ENCODE assay signal across 8 mouse cellular contexts in genomic region chr6:91842897-91843627, GRCm38 (mm10). TPM values are rescaled to one million over a fixed set of nuclear protein-coding genes. Genes with fewer than 3 reads are reported as not detected.
A peak's percentile ranks its signal among the peaks of the same experiment; 100 is the strongest.
DNase-seq lines count a peak whose midpoint lies in the region; ATAC-seq lines count a peak whose summit lies in the region.

No protein-coding gene starts in this region.

- no peaks in the 10 kb centered on the region for H3K4me1 ChIP-seq in liver, embryonic 11.5 days (replicated peaks; ENCODE audit: control insufficient read depth, insufficient read depth, low read length)
- H3K4me1 ChIP-seq in embryonic facial prominence, embryonic 15.5 days = peaks cover 11% of the 10 kb centered on the region
- peaks cover 27% of the 10 kb centered on the region for H3K4me1 ChIP-seq in hindbrain, embryonic 16.5 days (ENCODE audit: control insufficient read depth, insufficient read depth, low read depth, low read length)
- H3K4me1 ChIP-seq in neural tube, embryonic 14.5 days (ENCODE audit: control insufficient read depth, insufficient read depth, low read length) = peaks cover 37% of the 10 kb centered on the region

- H3K4me2 ChIP-seq in liver, embryonic 11.5 days = peak overlapping the region; percentile 66
- H3K4me2 ChIP-seq in embryonic facial prominence, embryonic 15.5 days (replicated peaks) = peak overlapping the region; percentile 88
- H3K4me2 ChIP-seq in hindbrain, embryonic 16.5 days (ENCODE audit: low read length) = peak overlapping the region; percentile 82
- peak overlapping the region; percentile 81 for H3K4me2 ChIP-seq in neural tube, embryonic 14.5 days (ENCODE audit: low read depth, low read length)

- DNase-seq in liver, embryonic 11.5 days (ENCODE audit: low spot score) = no peak
- no peak for DNase-seq in liver
- DNase-seq in gastrocnemius, adult 18-20 months (ENCODE audit: low spot score) = no peak
- DNase-seq in kidney, postnatal 14 days = no peak

- H3K4me3 ChIP-seq in liver, embryonic 11.5 days (ENCODE audit: low read depth, low read length) = peak overlapping the region; percentile 46
- H3K4me3 ChIP-seq in embryonic facial prominence, embryonic 15.5 days (replicated peaks) = peak overlapping the region; percentile 47
- H3K4me3 ChIP-seq in hindbrain, embryonic 16.5 days (ENCODE audit: low read length) = peak overlapping the region; percentile 71
- H3K4me3 ChIP-seq in neural tube, embryonic 14.5 days (ENCODE audit: low read depth, low read length) = peak overlapping the region; percentile 59

- no peaks in the 10 kb centered on the region for H3K9me3 ChIP-seq in liver, embryonic 11.5 days (ENCODE audit: control insufficient read depth, low read length)
- H3K9me3 ChIP-seq in embryonic facial prominence, embryonic 15.5 days (replicated peaks) = no peaks in the 10 kb centered on the region
- no peaks in the 10 kb centered on the region for H3K9me3 ChIP-seq in hindbrain, embryonic 16.5 days (ENCODE audit: control insufficient read depth, low read length)
- H3K9me3 ChIP-seq in neural tube, embryonic 14.5 days (ENCODE audit: control insufficient read depth, low read length) = no peaks in the 10 kb centered on the region

- H3K27ac ChIP-seq in liver, embryonic 11.5 days (ENCODE audit: low read depth, low read length) = no peak overlapping the region
- no peak overlapping the region for H3K27ac ChIP-seq in embryonic facial prominence, embryonic 15.5 days (replicated peaks)
- peak overlapping the region; percentile 63; the same call in 1 of the 2 replicates for H3K27ac ChIP-seq in hindbrain, embryonic 16.5 days (ENCODE audit: low read depth, low read length)
- peak overlapping the region; percentile 55 for H3K27ac ChIP-seq in neural tube, embryonic 14.5 days (ENCODE audit: low read depth, low read length)

- no peak for ATAC-seq in liver, embryonic 11.5 days (replicated peaks; ENCODE audit: low FRiP score)
- no peak; the same call in 1 of the 2 replicates for ATAC-seq in embryonic facial prominence, embryonic 15.5 days (ENCODE audit: insufficient number of reproducible peaks, low FRiP score, low TSS enrichment, low read depth)
- ATAC-seq in hindbrain, embryonic 16.5 days = peak; percentile 1; the same call in 1 of the 2 replicates
- ATAC-seq in neural tube, embryonic 14.5 days (ENCODE audit: low read depth) = 0 out of 2 replicates have a peak, but pooled peaks have one; percentile 3
- no peak for ATAC-seq in erythroid progenitor cell, adult 5-6 weeks (replicated peaks; ENCODE audit: low FRiP score, poor library complexity, severe bottlenecking)

- H3K36me3 ChIP-seq in liver, embryonic 11.5 days (ENCODE audit: control insufficient read depth, insufficient read depth, low read length) = no peaks in the 10 kb centered on the region
- H3K36me3 ChIP-seq in embryonic facial prominence, embryonic 15.5 days = no peaks in the 10 kb centered on the region
- H3K36me3 ChIP-seq in hindbrain, embryonic 16.5 days (ENCODE audit: control insufficient read depth, insufficient read depth, low read length) = no peaks in the 10 kb centered on the region
- no peaks in the 10 kb centered on the region for H3K36me3 ChIP-seq in neural tube, embryonic 14.5 days (ENCODE audit: control insufficient read depth, insufficient read depth, low read length)

- H3K27me3 ChIP-seq in liver, embryonic 11.5 days (replicated peaks; ENCODE audit: control insufficient read depth, insufficient read depth, low read length) = peaks cover 78% of the 10 kb centered on the region
- H3K27me3 ChIP-seq in embryonic facial prominence, embryonic 15.5 days = peaks cover 82% of the 10 kb centered on the region
- peaks cover 3% of the 10 kb centered on the region for H3K27me3 ChIP-seq in hindbrain, embryonic 16.5 days (replicated peaks; ENCODE audit: control insufficient read depth, insufficient read depth, low read length)
- H3K27me3 ChIP-seq in neural tube, embryonic 14.5 days (ENCODE audit: control insufficient read depth, insufficient read depth, low read length) = no peaks in the 10 kb centered on the region

- 7% methylated on average over 41 of the region's 46 CpGs for WGBS in liver, embryonic 11.5 days
- WGBS in embryonic facial prominence, embryonic 15.5 days = 2% methylated on average over 46 of the region's 46 CpGs
- 4% methylated on average over 43 of the region's 46 CpGs for WGBS in hindbrain, embryonic 16.5 days
- 4% methylated on average over 45 of the region's 46 CpGs for WGBS in neural tube, embryonic 14.5 days

- no peak overlapping the region for H3K9ac ChIP-seq in liver, embryonic 11.5 days (ENCODE audit: low read depth, low read length)
- no peak overlapping the region for H3K9ac ChIP-seq in embryonic facial prominence, embryonic 15.5 days
- peak overlapping the region; percentile 80 for H3K9ac ChIP-seq in hindbrain, embryonic 16.5 days (ENCODE audit: low read depth, low read length)
- H3K9ac ChIP-seq in neural tube, embryonic 14.5 days (replicated peaks; ENCODE audit: low read depth, low read length) = peak overlapping the region; percentile 73

RNA-seq across cellular contexts. Expression of gene Grip2, which starts 16.0 kb away (rescaled TPM):
- polyA plus RNA-seq in liver, embryonic 11.5 days (2014; fragmentation: Nextera tagmentation; extraction: Ambion mirVana) = 0.10 and 0.21 TPM in 2 replicates
- 1.9 and 2.7 TPM in 2 replicates for polyA plus RNA-seq in embryonic facial prominence, embryonic 15.5 days (2015; fragmentation: Nextera tagmentation; extraction: Ambion mirVana)
- polyA plus RNA-seq in hindbrain, embryonic 16.5 days (2015; fragmentation: Nextera tagmentation; extraction: Ambion mirVana) = 6.3 and 8.2 TPM in 2 replicates
- 9.8 and 10.4 TPM in 2 replicates for polyA plus RNA-seq in neural tube, embryonic 14.5 days (2014; fragmentation: Nextera tagmentation; extraction: Ambion mirVana)
- total RNA-seq in gastrocnemius, adult 18-20 months (2021) = 1 to 10 TPM; 2.6 to 3.0 TPM
- total RNA-seq in erythroid progenitor cell, adult 5-6 weeks (2015; ENCODE audit: low replicate concordance) = not detected in 2 replicates
- total RNA-seq in erythroid progenitor cell, adult 5-6 weeks (2017; ENCODE audit: low replicate concordance) = not detected in 2 replicates

RNA-seq across cellular contexts. Expression of gene Ccdc174, which starts 34.8 kb away (rescaled TPM):
- polyA plus RNA-seq in liver, embryonic 11.5 days (2014; fragmentation: Nextera tagmentation; extraction: Ambion mirVana) = 27.1 and 29.8 TPM in 2 replicates
- polyA plus RNA-seq in embryonic facial prominence, embryonic 15.5 days (2015; fragmentation: Nextera tagmentation; extraction: Ambion mirVana) = 31.8 and 35.1 TPM in 2 replicates
- 31.1 and 33.1 TPM in 2 replicates for polyA plus RNA-seq in hindbrain, embryonic 16.5 days (2015; fragmentation: Nextera tagmentation; extraction: Ambion mirVana)
- 41.2 and 44.2 TPM in 2 replicates for polyA plus RNA-seq in neural tube, embryonic 14.5 days (2014; fragmentation: Nextera tagmentation; extraction: Ambion mirVana)
- 10 to 100 TPM in 1 of 2 experiments, 1 to 10 TPM in 1; 8.1 to 10.2 TPM for total RNA-seq in gastrocnemius, adult 18-20 months (2021)
- 24.7 and 41.4 TPM in 2 replicates for total RNA-seq in erythroid progenitor cell, adult 5-6 weeks (2015; ENCODE audit: low replicate concordance)
- total RNA-seq in erythroid progenitor cell, adult 5-6 weeks (2017; ENCODE audit: low replicate concordance) = 41.1 and 62.2 TPM in 2 replicates

RNA-seq across cellular contexts. Expression of gene 4930590J08Rik, which starts 59.5 kb away (rescaled TPM):
- polyA plus RNA-seq in liver, embryonic 11.5 days (2014; fragmentation: Nextera tagmentation; extraction: Ambion mirVana) = 0.12 and 0.23 TPM in 2 replicates
- 0.24 and 0.47 TPM in 2 replicates for polyA plus RNA-seq in embryonic facial prominence, embryonic 15.5 days (2015; fragmentation: Nextera tagmentation; extraction: Ambion mirVana)
- polyA plus RNA-seq in hindbrain, embryonic 16.5 days (2015; fragmentation: Nextera tagmentation; extraction: Ambion mirVana) = 1.1 and 1.2 TPM in 2 replicates
- 1.7 and 2.2 TPM in 2 replicates for polyA plus RNA-seq in neural tube, embryonic 14.5 days (2014; fragmentation: Nextera tagmentation; extraction: Ambion mirVana)
- total RNA-seq in gastrocnemius, adult 18-20 months (2021) = 1 to 10 TPM; 2.0 to 2.1 TPM
- 2.5 TPM in 1 of 2 replicates, not detected in the other for total RNA-seq in erythroid progenitor cell, adult 5-6 weeks (2015; ENCODE audit: low replicate concordance)
- total RNA-seq in erythroid progenitor cell, adult 5-6 weeks (2017; ENCODE audit: low replicate concordance) = not detected in 2 replicates

Comparison
In these comparisons a context has a peak if more than half of its experiments do, and no peak if none do; other contexts are left out.
1. ATAC-seq: peak in hindbrain, embryonic 16.5 days (single experiment) and neural tube, embryonic 14.5 days (single experiment); none in liver, embryonic 11.5 days (single experiment), embryonic facial prominence, embryonic 15.5 days (single experiment) and erythroid progenitor cell, adult 5-6 weeks (single experiment).
2. H3K27ac ChIP-seq: peak in hindbrain, embryonic 16.5 days (single experiment) and neural tube, embryonic 14.5 days (single experiment); none in liver, embryonic 11.5 days (single experiment) and embryonic facial prominence, embryonic 15.5 days (single experiment).
3. H3K9ac ChIP-seq: peak in hindbrain, embryonic 16.5 days (single experiment) and neural tube, embryonic 14.5 days (single experiment); none in liver, embryonic 11.5 days (single experiment) and embryonic facial prominence, embryonic 15.5 days (single experiment).
4. Peak in every context shown above with its lines, with median percentiles within 50 percentile points of each other: H3K4me2 ChIP-seq and H3K4me3 ChIP-seq.